Mouse (Mus musculus) heart, postnatal 0 days (tissue): Measurements from ENCODE around the gene Lrrc25.

Experiments
- CTCF ChIP-seq: IDR thresholded peaks from 2 replicates; pipeline ENCODE4 v1.5.1; 2016; ENCODE audit warnings: antibody characterized with exemption, control low read depth, low read depth
- EP300 ChIP-seq: IDR thresholded peaks from 2 replicates; pipeline ENCODE4 v1.6.1; 2016; ENCODE audit warnings: antibody characterized with exemption, low read depth

GRCm38 (mm10) chr8:70598722-70599121 lies 17.2 kb upstream of the Lrrc25 start:
- TF ChIP-seq CTCF = no peak
- TF ChIP-seq EP300 = no peak
